Mouse (Mus musculus): Measurements from ENCODE around the gene Otulinl.

Gene Otulinl

DNA sequence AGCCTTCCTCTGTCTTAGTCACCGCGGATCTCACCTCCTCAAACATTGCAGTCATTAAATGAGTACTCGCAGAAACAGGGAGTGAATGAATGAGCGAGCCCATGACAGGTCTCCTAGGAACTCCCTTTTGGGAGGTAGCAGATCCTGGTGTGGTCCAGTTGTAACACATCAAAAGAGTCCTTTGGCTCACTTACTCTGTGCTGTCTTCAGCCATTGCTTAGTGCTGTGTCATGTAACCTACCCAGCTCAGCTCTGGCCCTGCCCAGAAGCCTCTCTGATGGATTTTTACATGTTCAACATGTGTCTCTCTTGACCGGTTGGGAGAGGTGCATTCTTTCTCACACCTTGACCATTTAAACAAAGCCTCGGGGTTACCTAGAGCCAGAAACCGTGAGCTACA, 9.8 kb upstream of the Otulinl start:
- TF ChIP-seq GATA4 (IDR thresholded peaks at IDR 0.05; ENCODE audit: insufficient replicate concordance, low read length): no peak

DNA sequence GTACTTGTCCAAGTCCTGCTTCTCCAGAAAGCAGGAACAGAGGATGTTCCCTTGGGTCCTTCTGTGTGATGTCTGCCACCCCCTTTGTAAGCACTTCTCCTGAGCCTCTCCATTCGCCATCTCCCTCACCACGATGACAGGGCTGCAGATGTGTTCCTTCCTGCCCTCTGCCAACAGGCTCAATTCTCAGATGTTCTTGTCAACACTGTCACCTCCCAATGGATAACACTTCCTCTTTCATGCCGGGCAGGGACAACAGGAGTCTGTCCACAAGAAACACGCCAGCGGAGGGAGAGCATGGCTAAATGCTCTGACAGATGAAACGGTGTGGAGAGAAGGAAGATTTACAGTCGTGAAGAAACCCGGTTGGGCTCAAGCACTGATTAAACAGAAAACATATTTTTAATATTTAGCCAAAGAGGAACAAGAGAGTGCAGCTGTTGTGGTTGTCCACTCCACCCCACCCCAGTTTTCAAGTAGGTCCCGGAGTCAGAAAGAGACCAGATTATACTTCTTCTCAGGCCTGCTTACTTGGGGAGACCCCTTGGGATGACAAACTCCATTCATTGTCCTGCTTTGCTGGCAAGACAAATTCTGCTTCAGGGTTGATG, 6.8 kb upstream of the Otulinl start:
- TF ChIP-seq GATA4 (IDR thresholded peaks at IDR 0.05; ENCODE audit: insufficient replicate concordance, low read length): no peak

DNA sequence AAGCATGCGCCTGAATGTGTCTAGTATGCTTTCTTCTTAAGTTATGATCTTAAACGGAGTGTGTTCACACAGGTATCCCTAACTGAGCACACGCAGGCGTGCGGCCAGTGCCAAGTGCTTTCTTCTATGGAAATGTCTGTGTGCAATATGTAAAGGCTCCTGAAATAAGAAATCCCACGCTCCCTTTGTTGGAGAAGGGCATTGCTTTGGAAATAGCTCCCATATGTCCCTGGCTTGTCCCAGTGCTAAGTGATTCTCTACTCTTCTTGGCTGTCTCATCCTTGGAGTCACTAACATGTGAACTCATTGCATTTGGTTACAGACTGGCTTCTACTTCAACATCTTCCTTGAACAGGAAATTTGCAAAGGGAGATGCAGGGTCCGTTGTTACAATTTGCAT, 3.4 kb upstream of the Otulinl start:
- no peak for TF ChIP-seq GATA4 (IDR thresholded peaks at IDR 0.05; ENCODE audit: insufficient replicate concordance, low read length)

DNA sequence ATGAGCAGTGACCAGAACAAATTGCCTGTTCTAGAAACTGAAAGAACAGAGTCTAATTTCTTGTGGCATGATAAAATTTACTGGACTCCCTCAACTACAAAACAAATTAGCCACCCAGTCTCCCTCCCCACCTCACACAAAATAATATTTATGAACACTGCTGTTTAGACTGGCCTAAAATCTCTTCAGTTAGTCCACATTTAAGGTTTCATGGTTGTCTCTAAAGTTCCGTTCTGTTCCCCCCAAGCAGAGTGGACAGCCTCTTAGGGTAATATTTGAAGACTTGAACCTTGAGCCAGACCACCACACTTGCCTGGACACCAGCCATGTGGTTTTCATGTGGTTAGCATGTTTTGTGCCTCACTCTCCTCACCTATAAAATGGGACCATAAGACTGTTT, 1.8 kb upstream of the Otulinl start:
- no peak for TF ChIP-seq GATA4 (IDR thresholded peaks at IDR 0.05; ENCODE audit: insufficient replicate concordance, low read length)

DNA sequence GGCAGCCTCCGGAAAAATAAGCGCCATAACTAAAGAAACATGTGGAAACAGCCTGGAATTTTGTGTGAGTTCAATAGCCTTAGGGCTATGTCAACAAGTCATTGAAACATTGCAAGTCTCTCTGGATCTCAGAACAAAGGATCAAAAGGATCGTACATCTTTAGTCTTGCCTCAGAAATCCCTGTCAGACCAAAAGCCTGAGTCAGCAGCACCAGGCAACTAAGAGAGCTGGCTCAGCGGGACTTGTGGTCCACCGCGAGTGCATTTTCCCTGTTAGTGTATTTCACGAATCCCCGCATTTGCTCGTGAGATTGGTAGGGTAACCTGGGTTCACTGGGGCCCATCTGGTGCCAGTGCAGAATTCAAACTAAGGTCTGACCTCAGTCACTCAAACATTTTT, 1.2 kb upstream of the Otulinl start:
- no peak for TF ChIP-seq GATA4 (IDR thresholded peaks at IDR 0.05; ENCODE audit: insufficient replicate concordance, low read length)

DNA sequence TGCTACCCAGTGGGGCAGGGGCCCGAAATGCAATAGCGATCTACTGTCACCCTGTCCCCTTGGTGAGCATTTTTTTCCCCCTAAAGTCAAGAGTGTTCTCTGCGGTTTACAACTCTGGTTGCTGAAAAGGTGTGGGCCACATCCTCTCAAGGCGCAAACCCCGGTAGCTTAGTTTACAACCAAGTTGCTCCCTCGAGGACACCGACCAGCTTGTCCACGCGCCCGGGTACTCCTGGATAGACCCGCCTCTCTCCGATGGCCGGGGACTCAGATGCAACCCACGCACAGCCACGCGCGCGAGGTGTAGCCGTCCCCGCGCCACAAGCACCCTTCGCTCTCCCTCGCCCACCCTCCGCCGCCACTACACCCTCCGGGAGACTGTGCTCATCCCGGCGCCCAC, 382 bp downstream of the Otulinl start:
- no peak for TF ChIP-seq GATA4 (IDR thresholded peaks at IDR 0.05; ENCODE audit: insufficient replicate concordance, low read length)

DNA sequence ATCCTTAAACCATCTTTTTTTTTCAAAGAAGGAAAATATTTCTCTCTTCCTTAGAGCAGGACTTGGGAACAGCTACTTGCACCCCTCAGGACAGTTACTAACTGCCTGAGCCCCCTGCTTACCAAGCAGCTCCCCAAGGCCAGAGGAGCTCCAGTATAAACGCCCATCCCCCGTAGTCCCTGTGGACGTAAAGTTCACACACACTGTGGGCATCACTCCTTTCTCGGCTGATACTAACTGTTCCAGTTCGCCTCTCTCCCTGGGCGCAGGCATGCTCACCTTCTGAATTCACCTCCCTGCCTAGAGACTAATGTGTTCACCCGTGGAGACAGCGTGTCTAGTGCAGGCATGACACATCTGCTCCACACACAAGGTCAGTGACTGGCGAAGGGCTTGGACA, 2.9 kb downstream of the Otulinl start:
- no peak for TF ChIP-seq GATA4 (IDR thresholded peaks at IDR 0.05; ENCODE audit: insufficient replicate concordance, low read length)

DNA sequence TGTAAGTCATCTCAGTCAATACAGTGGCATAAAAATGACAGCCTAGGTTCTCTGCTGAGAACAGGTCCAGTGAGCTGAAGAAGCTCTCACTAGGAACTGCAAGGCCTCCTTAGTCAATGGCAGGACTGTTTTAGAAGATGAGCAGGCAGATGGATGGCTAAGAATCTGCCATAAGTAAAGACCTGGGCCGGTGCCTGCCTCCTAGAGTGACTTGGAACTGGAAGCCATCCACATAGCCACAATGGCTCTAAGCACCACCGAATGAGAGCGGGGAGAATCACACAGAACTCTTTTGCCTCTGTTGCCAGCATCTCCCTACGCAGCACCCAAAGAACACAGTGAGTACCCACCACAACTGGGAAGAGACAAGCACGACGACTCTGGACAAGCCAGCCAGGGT, 3.6 kb downstream of the Otulinl start:
- TF ChIP-seq GATA4 (IDR thresholded peaks at IDR 0.05; ENCODE audit: insufficient replicate concordance, low read length): no peak

DNA sequence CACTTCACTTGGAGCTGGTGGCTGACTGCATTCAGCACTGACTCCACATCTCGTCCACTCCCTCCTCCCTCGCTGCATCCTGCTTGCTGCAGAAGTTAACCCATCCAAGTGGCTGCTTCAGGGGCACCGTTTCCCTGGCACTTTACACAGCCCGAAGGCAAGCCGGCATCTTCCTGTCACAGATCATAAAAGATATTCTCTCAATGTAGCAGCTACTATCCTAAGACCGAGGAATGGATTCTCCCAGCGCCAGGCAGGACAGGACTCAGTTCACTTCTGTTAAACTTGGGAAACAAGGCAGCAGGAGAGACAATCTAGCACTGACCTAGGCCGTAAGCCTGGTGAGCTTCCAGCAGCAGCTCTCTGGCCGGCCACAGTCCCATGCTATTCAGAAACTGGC, 5.2 kb downstream of the Otulinl start:
- no peak for TF ChIP-seq GATA4 (IDR thresholded peaks at IDR 0.05; ENCODE audit: insufficient replicate concordance, low read length)

DNA sequence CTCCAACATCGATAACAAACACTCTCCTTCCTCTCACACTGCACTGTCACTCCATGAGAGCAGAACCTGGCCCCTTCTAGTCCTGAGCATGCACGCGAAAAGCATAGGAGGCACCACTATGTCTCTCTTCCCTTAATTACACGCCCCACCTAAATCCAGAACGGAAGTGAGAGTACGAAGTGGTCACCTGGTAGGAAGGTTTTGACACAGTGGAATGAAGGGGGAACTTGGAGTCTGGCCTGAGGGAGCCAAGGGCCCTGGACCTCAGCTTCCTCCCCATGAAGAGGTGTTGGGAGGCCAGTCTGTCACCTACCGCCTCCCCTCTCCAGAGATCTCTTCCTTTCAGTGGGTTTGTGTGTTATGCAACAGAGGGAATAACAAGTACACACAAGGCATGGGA, 6.3 kb downstream of the Otulinl start:
- no peak for TF ChIP-seq GATA4 (IDR thresholded peaks at IDR 0.05; ENCODE audit: insufficient replicate concordance, low read length)

DNA sequence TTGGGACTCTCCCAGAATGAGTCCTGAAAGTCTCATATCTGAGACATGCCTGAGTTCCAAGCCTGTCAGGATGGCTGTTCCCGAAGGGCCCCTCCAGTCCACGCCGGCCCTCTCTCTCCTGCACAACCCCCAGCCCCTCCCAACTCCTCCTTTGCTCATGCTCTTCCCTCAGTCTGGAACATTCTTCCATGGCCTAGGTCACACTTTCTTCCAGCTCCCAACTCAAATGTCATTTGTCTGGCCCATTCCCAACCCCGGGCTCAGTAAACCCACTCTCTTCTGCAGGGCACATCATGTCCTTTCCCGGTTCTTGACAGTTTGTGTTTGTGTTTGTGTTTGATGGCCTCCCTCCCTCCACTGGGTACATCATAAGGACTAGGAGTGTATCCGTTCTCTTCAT, 7.3 kb downstream of the Otulinl start:
- TF ChIP-seq GATA4 (IDR thresholded peaks at IDR 0.05; ENCODE audit: insufficient replicate concordance, low read length): no peak

DNA sequence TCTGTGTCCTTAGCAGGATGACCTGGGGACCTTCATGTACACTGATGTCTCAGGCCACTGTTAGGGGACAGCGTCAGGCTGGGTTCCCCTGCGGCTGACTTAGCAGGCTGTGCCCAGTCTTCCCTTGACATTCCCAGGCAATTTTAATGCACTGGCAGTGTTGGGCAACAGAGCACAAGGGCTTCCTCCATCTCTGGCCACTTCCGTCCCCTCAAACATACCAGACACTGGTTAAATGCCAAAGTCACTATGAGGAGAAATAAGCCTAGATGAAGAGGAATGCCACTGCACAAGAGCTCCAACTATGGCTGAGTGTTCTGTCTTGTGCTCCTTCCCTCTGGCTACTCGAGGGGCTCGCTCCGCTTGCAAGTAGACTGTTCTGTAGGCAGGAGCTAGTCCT, 8.2 kb downstream of the Otulinl start:
- TF ChIP-seq GATA4 (IDR thresholded peaks at IDR 0.05; ENCODE audit: insufficient replicate concordance, low read length): no peak

DNA sequence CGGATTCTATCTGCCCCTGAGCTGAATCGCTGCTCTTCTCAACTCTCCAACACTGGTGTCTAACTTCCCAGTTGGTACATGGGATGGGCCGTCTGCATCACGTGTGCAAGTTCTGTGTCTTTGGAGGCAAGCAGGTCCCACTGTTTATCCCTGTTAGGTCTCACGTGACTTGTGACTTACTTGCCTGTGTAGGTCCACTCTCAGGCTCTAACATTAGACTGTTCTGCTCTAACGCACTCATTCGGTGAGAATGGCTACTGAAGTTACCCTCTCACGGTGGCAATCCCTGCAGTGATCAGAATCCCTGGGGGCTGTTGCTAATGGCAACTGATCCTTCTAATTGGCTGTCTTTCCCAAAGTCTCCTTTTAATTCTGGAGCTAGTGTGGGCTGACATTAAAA, 9.1 kb downstream of the Otulinl start:
- no peak for TF ChIP-seq GATA4 (IDR thresholded peaks at IDR 0.05; ENCODE audit: insufficient replicate concordance, low read length)

DNA sequence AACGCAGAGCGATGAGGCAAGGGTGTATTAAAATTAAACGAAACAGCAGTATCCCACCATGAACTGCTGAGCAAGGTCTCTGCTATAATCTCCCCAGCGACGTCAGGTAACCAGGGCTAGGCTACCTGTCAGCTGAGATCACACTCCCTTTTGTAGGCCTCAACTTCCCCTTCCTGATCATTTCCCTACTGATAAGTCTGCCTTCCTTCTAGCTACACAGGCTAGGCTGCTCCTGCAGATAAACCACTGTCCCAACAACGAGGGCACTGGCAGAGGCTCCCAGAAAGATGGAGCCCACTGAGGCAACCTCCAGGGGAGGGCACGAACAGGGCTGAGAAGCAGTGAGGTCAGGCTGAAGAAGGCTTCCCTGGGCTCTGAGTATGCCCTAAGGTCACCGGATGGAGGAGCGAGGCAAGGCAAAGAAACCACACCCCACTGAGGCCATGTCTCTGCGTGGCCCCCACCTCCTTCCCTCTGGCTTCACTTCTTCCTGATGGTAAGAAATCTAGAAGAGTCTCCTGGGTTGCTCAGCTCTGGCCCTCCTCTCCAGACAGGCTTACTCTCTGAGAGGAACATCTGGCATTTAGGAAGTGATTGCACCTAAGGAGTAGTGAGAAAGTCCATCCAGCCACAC, 9.7 kb downstream of the Otulinl start:
- TF ChIP-seq GATA4 (IDR thresholded peaks at IDR 0.05; ENCODE audit: insufficient replicate concordance, low read length): no peak

DNA sequence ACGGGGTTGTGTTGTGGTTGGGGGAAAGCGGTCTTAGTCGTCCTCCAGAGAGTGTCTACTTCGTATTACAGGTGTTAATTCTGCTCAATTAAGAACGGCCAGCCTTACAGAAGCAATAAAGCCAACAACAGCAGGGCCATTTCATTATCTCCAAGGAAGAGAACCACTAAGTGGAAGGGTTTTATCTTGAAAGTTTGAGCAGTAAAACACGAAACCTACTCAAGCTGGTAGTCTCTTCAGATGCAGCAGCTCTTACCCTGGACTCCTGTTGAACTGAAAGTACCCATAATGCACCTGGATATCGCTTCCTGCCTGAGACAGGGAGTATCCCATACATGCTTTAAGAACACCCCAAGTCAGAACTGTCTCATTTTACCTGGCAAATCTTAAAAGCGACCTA, 10.7 kb downstream of the Otulinl start:
- TF ChIP-seq GATA4 (IDR thresholded peaks at IDR 0.05; ENCODE audit: insufficient replicate concordance, low read length): no peak

DNA sequence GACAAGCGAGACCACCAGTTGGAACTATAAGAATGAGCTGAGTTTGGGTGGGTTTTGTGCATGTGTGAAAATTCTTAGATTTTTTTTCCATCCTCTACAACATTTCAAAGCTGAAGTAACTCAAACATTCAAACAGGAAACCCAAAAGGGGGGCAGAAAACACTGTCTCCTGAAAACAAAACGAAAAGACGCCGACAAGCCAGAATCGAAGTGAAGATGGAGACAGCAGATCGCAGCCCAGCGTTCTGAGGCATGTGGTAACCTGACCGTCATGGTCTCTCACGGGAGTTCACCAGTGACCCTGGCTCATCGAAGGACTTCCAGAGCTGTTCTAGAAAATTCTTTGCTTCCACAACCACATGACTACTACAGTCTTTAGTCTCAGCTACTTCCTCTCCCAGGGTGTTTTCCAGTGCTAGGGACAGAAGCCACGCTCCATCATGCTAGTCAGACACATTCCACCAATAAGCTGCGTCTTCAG, 11.4 kb downstream of the Otulinl start:
- TF ChIP-seq GATA4 (IDR thresholded peaks at IDR 0.05; ENCODE audit: insufficient replicate concordance, low read length): no peak

DNA sequence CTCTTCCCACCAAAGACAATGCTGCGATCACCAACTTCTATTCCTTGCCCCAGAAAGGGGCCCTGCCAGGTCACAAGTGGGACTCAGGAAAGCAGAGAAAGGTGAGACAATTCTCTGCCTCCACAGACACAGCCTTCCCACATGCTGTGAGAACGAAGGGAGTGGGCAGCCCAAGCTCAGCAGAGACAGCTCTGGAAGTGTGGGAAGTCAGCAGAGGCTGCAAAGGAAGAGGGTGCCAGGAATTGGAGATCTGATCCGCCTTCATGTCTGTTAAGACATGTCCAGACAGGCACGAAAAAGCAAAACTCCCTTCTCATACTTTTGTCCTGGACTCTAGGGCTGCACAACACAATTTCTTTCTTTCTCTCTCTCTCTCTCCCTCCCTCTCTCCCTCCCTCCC, 12.1 kb downstream of the Otulinl start:
- TF ChIP-seq GATA4 (IDR thresholded peaks at IDR 0.05; ENCODE audit: insufficient replicate concordance, low read length): no peak

Measured in liver, adult (tissue).